Mouse (Mus musculus) heart, embryonic 12.5 days (tissue): Measurements from ENCODE around the gene Pik3c2b. TPM values are rescaled to one million over a fixed set of nuclear protein-coding genes. Genes with fewer than 3 reads are reported as not detected.
"Not testable (repeated sequence)": the region's sequence is repeated elsewhere in the genome, so short reads cannot be mapped to it uniquely, and the experiment has no call there.

Experiments
- ATAC-seq: fragments of 200-750 bp; cut with Nextera tagmentation; 2 replicates; pipeline ENCODE4 v1.8.0; 2017; ENCODE audit warnings: moderate TSS enrichment, moderate library complexity; ENCODE audit not compliant: insufficient number of reproducible peaks, low FRiP score
- H3K27ac ChIP-seq: fragments of 300-500 bp; sonication (generic); 2 replicates; pipeline ENCODE4 v1.5.1; 2016; ENCODE audit warnings: mild to moderate bottlenecking, moderate library complexity; ENCODE audit not compliant: poor library complexity, severe bottlenecking
- H3K27me3 ChIP-seq: fragments of 300-500 bp; sonication (generic); replicated peaks from 2 replicates; pipeline ENCODE4 v1.6.1; 2016; ENCODE audit warnings: mild to moderate bottlenecking, moderate library complexity
- H3K36me3 ChIP-seq: fragments of 300-500 bp; sonication (generic); 2 replicates; pipeline ENCODE4 v1.6.1; 2016; ENCODE audit warnings: mild to moderate bottlenecking, moderate library complexity
- H3K4me1 ChIP-seq: fragments of 300-500 bp; sonication (generic); replicated peaks from 2 replicates; pipeline ENCODE4 v1.6.1; 2016; ENCODE audit warnings: mild to moderate bottlenecking
- H3K4me2 ChIP-seq: fragments of 300-500 bp; sonication (generic); 2 replicates; pipeline ENCODE4 v1.6.1; 2016; ENCODE audit warnings: mild to moderate bottlenecking, moderate library complexity
- H3K4me3 ChIP-seq: fragments of 300-500 bp; sonication (generic); 2 replicates; pipeline ENCODE4 v1.5.1; 2016; ENCODE audit warnings: mild to moderate bottlenecking
- H3K9ac ChIP-seq: fragments of 300-500 bp; sonication (generic); 2 replicates; pipeline ENCODE4 v1.6.1; 2016; ENCODE audit warnings: mild to moderate bottlenecking, moderate library complexity
- H3K9me3 ChIP-seq: fragments of 300-500 bp; sonication (generic); replicated peaks from 2 replicates; pipeline ENCODE4 v1.6.1; 2016; ENCODE audit warnings: mild to moderate bottlenecking, moderate library complexity
- WGBS: fragments of 180-500 bp; shearing (Covaris S2); methylation state at CpG from one replicate; pipeline ENCODE4 v1.1.7; 2016; 5-methylcytosine and 5-hydroxymethylcytosine counted together
- polyA plus RNA-seq: library from polyadenylated mRNA; unstranded; fragments of >200 nt; fragmentation: Nextera tagmentation; extraction: Ambion mirVana; gene quantifications from 2 replicates; pipeline ENCODE4 v1.2.1, GENCODE M21; 2016

The Pik3c2b gene
- polyA plus RNA-seq, 1 experiment from 2014 or later: 11.5 TPM

DNA sequence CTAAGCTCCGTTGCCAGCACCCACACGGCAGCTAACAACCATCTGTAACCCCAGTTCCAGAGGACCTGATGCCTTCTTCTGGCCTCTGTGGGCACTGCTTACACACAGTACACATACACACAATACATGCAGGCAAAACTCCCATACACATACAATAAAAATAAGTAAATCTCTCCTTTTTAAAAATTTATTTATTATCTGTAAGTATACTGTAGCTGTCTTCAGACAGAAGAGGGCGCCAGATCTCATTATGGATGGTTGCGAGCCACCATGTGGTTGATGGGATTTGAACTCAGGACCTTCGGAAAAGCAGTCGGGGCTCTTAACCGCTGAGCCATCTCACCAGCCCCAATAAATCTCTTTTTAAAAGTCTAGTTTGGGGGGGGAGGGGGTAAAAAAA lies 24.1 kb upstream of the Pik3c2b start:
- ATAC-seq: no peak
- Histone ChIP-seq H3K9me3 (no peaks in the 10 kb centered on the region), H3K4me1 (peaks cover 16% of the 10 kb centered on the region), H3K9ac (no peak overlapping the region), H3K27ac (no peak overlapping the region), H3K4me3 (no peak overlapping the region), H3K4me2 (no peak overlapping the region), H3K36me3 (peaks cover 24% of the 10 kb centered on the region), H3K27me3 (no peaks in the 10 kb centered on the region)
- WGBS: 91% methylated on average over 7 of the region's 7 CpGs

DNA sequence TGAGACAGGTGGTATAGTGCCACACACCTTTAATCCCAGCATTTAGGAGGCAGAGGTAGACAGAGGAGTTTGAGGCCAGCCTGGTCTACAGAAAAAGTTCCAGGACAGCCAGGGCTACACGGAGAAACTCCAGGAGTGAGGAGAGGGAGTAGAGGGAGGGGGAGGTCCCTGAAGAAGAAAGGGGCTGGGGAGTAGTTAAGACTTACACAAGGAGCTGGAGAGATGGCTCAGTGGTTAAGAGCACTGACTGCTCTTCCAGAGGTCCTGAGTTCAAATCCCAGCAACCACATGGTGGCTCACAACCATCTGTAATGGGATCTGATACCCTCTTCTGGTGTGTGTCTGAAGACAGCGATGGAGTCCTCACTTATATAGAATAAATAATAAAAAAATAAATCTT lies 23.5 kb upstream of the Pik3c2b start:
- WGBS: 97% methylated on average over 2 of the region's 2 CpGs
- not testable (repeated sequence) for H3K4me3 ChIP-seq, H3K27ac ChIP-seq, H3K4me2 ChIP-seq, H3K9me3 ChIP-seq, H3K27me3 ChIP-seq, H3K9ac ChIP-seq, ATAC-seq
- Histone ChIP-seq H3K4me1 (peaks cover 16% of the 10 kb centered on the region), H3K36me3 (peaks cover 18% of the 10 kb centered on the region)

DNA sequence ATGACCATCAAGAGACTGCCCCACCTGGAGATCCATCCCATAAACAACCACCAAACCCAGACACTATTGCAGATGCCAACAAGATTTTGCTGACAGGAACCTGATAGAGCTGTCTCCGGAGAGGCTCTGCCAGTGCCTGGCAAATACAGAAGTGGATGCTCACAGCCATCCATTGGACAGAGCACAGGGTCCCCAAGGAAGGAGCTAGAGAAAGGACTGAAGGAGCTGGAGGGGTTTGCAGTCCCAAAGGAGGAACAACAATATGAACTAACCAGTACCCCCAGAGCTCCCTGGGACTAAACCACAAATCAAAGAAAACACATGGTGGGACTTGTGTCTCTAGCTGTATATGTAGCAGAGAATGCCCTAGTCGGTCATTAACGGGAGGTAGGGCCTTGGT lies 21.7 kb upstream of the Pik3c2b start:
- H3K9ac ChIP-seq, H3K9me3 ChIP-seq, H3K4me3 ChIP-seq, H3K27ac ChIP-seq, H3K27me3 ChIP-seq, ATAC-seq, H3K36me3 ChIP-seq: not testable (repeated sequence)
- Histone ChIP-seq H3K4me1 (peaks cover 16% of the 10 kb centered on the region), H3K4me2 (peak overlapping the region; percentile 83)
- 82% methylated on average over 3 of the region's 3 CpGs for WGBS

- H3K27me3 ChIP-seq: no peaks in the 10 kb centered on the region
- peaks cover 16% of the 10 kb centered on the region for H3K4me1 ChIP-seq
- WGBS: 33% methylated on average over 7 of the region's 7 CpGs
- no peaks in the 10 kb centered on the region for H3K9me3 ChIP-seq
- peak overlapping the region; percentile 83 for H3K4me2 ChIP-seq
- H3K9ac ChIP-seq: peak overlapping the region; percentile 94
- peaks cover 3% of the 10 kb centered on the region; the same call in 1 of the 2 replicates for H3K36me3 ChIP-seq
- ATAC-seq: no peak
- no peak overlapping the region for H3K27ac ChIP-seq
- peak overlapping the region; percentile 88 for H3K4me3 ChIP-seq
Observed at GRCm38 (mm10) chr1:133024426-133024825, 21.0 kb upstream of the Pik3c2b start.

GRCm38 (mm10) chr1:133025051-133025795 lies 20.2 kb upstream of the Pik3c2b start:
- Histone ChIP-seq H3K9ac (peak overlapping the region; percentile 94), H3K9me3 (no peaks in the 10 kb centered on the region), H3K4me2 (peak overlapping the region; percentile 83), H3K4me3 (peak overlapping the region; percentile 88), H3K27ac (peak overlapping the region; percentile 87), H3K36me3 (peaks cover 3% of the 10 kb centered on the region; the same call in 1 of the 2 replicates), H3K4me1 (peaks cover 15% of the 10 kb centered on the region), H3K27me3 (no peaks in the 10 kb centered on the region)
- 1% methylated on average over 40 of the region's 40 CpGs for WGBS
- peak; percentile 94 for ATAC-seq

- peaks cover 10% of the 10 kb centered on the region for H3K4me1 ChIP-seq
- H3K27me3 ChIP-seq, H3K36me3 ChIP-seq, H3K9me3 ChIP-seq, ATAC-seq: not testable (repeated sequence)
- 28% methylated on average over 22 of the region's 23 CpGs for WGBS
- H3K4me2 ChIP-seq: peak overlapping the region; percentile 83
- peak overlapping the region; percentile 88 for H3K4me3 ChIP-seq
- peak overlapping the region; percentile 87; the same call in 1 of the 2 replicates for H3K27ac ChIP-seq
- H3K9ac ChIP-seq: peak overlapping the region; percentile 94
Observed at GRCm38 (mm10) chr1:133025796-133026190, 19.7 kb upstream of the Pik3c2b start.

- Histone ChIP-seq H3K27ac (no peak overlapping the region), H3K27me3 (no peaks in the 10 kb centered on the region), H3K4me2 (no peak overlapping the region), H3K9ac (no peak overlapping the region), H3K4me1 (peaks cover 8% of the 10 kb centered on the region), H3K4me3 (no peak overlapping the region), H3K9me3 (no peaks in the 10 kb centered on the region), H3K36me3 (no peaks in the 10 kb centered on the region; the same call in 1 of the 2 replicates)
- ATAC-seq: no peak
- WGBS: 97% methylated on average over 2 of the region's 2 CpGs
Observed at GRCm38 (mm10) chr1:133027126-133027525, 18.3 kb upstream of the Pik3c2b start.

- WGBS: 44% methylated on average over 7 of the region's 7 CpGs
- H3K9ac ChIP-seq: no peak overlapping the region
- H3K36me3 ChIP-seq: no peaks in the 10 kb centered on the region
- no peaks in the 10 kb centered on the region for H3K27me3 ChIP-seq
- H3K4me2 ChIP-seq: no peak overlapping the region
- no peak overlapping the region for H3K27ac ChIP-seq
- H3K9me3 ChIP-seq: no peaks in the 10 kb centered on the region
- no peak overlapping the region for H3K4me3 ChIP-seq
- H3K4me1 ChIP-seq: peaks cover 13% of the 10 kb centered on the region
- ATAC-seq: 0 out of 2 replicates have a peak, but pooled peaks have one; percentile 78
Observed at GRCm38 (mm10) chr1:133027980-133028379, 17.5 kb upstream of the Pik3c2b start.

DNA sequence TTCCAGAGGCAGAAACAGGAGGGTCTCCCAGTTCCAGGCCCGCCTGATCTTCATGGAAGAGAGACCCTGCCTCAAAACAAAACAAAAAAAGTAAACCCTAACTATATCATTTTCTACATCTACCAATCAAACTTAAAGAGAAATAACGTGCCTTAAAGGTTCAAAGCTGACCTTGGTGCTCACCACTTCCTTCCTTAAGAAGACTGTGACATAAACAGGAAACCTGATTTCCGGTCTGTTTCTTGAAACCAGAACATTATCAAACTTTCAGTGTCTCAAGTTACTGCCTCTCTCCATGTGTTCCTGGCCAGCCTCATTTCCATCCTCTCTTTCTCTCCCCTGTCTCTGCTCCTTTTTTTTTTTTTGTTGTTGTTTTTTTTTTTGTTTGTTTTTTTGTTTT lies 15.7 kb upstream of the Pik3c2b start:
- Histone ChIP-seq H3K4me3 (no peak overlapping the region), H3K4me2 (no peak overlapping the region), H3K4me1 (peaks cover 7% of the 10 kb centered on the region; the same call in 1 of the 2 replicates), H3K9ac (no peak overlapping the region), H3K27me3 (no peaks in the 10 kb centered on the region), H3K9me3 (no peaks in the 10 kb centered on the region), H3K27ac (no peak overlapping the region), H3K36me3 (no peaks in the 10 kb centered on the region)
- 64% methylated on average over 3 of the region's 3 CpGs for WGBS
- ATAC-seq: no peak

DNA sequence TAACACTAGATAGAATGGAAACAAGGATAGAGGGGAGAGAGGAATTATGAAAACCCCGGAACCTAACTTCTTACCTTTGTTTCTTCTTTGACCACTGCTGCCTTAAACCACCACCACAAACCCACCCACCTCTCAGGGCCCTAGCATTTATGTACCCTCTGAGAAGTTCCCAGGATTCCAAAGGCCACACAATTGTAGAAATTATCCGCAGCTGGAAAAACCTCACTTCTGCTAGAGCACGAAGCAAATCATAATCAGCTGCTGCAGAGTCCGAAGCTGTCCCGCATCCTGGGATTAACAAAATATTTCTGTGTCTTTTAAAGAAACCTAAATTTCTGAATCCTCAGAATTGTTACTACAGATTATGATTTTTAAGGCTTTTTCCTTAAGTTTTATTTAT lies 15.0 kb upstream of the Pik3c2b start, which contains the start of gene Mdm4:
TSS of gene Mdm4 (minus strand) at position 101 of the 400 bp plus-strand sequence.
- H3K4me2 ChIP-seq: no peak within 1 kb of the TSS
- ATAC-seq: no peak
- H3K36me3 ChIP-seq: no peaks in the 10 kb centered on the region
- H3K27ac ChIP-seq: no peak within 1 kb of the TSS
- WGBS: 91% methylated on average over 5 of the region's 5 CpGs
- H3K4me1 ChIP-seq: peaks cover 7% of the 10 kb centered on the region; the same call in 1 of the 2 replicates
- H3K9me3 ChIP-seq: no peaks in the 10 kb centered on the region
- H3K9ac ChIP-seq: no peak within 1 kb of the TSS
- H3K4me3 ChIP-seq: no peak within 1 kb of the TSS
- no peaks in the 10 kb centered on the region for H3K27me3 ChIP-seq

GRCm38 (mm10) chr1:133032981-133033315 lies 12.5 kb upstream of the Pik3c2b start:
- Histone ChIP-seq H3K27ac (peak overlapping the region; percentile 26), H3K4me1 (peaks cover 7% of the 10 kb centered on the region; the same call in 1 of the 2 replicates), H3K27me3 (no peaks in the 10 kb centered on the region), H3K4me3 (peak overlapping the region; percentile 56), H3K9ac (peak overlapping the region; percentile 68), H3K36me3 (no peaks in the 10 kb centered on the region), H3K4me2 (peak overlapping the region; percentile 64), H3K9me3 (0 out of 2 replicates have a peak, but pooled peaks cover 2% of the 10 kb centered on the region)
- WGBS: 18% methylated on average over 5 of the region's 5 CpGs
- no peak for ATAC-seq
